Mouse (Mus musculus): Measurements from ENCODE around the gene Tmem184a. TPM values are rescaled to one million over a fixed set of nuclear protein-coding genes. Genes with fewer than 3 reads are reported as not detected.

The Tmem184a gene
- under 1 TPM in 1 of 2 experiments, not detected in 1; 0.24 TPM for polyA plus RNA-seq (2017; shearing (Covaris generic))

DNA sequence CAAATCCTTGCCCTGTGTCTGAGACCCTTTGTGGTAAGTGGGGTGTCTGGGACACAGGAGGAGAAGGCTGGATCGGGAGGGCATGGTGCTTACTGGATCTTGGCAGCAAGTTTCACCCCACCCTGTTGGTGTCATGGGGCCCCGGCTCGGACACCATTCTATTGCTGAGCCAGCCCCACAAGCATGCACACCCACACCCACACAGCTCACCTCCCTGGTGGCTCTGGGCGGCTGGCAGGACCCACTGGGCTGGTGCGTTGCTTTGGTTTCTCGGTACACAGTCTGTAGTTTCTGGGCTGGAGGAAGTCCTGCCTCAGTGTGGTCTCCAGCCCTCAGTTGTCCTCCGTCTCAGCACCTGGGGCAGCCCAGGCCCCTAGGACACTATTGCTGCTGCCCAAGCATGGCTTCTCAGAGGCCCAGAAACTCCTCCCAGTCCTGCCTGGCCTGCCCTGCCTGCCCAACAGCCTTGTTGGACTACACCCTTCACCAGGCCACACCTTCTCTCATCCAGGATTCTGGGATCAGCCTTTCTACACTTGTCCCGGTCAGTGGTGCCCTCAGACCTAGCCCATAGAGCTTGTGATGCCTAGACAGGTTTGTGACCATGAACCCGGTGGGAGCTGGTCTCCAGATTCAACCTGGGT lies at the start of gene Tmem184a:
Tmem184a (minus strand) TSS at position 380 of the 644 bp plus-strand sequence.
- no peak for ATAC-seq

DNA sequence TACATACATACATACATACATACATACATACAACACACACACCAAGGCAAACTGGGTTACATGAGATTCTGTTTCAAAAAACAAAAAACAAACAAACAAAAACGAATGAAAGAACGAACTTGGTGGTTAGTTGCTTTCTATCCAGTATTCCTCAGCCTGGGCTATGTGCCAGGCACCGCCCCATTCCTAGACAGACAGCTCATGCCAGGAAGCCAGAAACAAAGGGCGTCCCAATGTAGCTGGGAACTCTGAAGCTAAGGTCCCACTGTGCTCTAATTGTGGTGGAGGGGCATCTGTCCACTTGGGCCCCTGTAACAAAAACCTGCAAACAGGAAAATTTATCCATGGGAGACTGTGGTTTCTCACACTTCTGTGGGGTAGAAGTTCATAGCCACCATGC lies 43.0 kb upstream of the Tmem184a start:
- ATAC-seq: no peak

DNA sequence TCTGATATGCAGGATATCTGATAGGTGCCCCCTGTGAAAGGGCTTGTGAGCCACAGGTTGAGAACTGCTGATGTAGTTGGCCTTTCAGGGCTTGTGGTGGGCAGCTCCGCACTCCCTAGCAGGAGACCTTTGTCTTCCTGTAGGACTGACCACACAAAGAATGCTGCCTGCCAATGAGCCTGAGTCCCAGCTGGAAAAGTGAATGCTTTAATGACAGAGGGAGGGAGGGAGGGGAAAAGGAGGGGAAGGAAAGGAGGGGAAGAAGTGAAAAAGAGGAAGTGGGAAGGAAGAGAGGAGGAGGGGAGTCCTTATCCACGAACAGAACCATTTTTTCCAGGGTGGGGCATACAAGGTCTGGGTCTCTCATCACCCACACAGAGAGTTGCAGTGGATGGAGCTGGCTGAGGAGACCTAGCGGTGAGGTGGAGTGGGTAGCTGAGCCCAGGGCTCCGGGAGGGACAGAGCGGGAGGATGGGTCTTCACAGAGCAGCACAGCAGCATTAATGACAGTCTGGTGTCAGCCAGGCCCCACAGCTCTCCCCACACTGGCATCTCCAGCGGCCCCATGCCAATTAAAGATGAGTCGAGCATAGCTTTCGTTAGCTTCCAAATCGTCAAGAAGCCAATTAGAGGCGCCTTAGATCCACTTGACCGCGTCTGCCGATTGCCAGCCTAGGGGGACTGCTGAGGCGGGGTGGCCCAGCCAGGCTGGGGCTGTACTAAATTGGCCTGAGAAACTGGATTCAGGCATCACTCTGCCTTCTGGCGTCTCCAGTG lies 40.8 kb upstream of the Tmem184a start:
- ATAC-seq: no peak

DNA sequence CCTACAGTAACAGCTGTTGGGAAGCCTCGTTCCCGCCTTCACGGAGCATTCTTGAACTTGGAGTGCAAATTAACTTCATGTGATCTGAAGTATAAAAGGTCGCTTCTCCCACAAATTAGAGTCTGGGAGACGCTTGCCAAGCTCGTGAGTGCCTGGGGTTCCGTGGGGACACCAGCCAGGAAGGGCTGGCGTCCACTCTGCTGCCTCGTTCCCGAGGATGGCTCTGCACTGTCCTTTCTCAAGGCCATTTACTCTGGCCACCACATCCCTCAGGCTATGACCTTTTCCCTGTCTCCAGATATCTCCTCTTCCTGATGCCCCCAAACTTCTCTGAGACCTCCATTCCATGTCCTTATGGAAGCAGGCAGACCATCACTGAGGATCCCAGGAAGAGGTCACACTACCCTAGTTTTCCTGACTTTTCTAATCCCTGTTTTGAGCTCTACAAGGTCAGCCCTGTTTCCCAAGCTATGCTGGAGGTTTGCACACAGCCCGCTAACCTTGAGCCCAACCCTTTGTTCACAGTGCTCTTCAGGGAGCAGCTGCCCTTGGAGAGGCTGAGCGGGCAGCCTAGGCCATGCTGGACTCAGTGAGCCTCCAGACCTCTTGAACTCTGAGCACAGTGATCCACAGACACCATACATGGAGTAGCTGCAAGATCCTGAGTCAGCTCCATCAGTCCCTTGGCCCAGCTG lies 30.1 kb upstream of the Tmem184a start:
- no peak for ATAC-seq

DNA sequence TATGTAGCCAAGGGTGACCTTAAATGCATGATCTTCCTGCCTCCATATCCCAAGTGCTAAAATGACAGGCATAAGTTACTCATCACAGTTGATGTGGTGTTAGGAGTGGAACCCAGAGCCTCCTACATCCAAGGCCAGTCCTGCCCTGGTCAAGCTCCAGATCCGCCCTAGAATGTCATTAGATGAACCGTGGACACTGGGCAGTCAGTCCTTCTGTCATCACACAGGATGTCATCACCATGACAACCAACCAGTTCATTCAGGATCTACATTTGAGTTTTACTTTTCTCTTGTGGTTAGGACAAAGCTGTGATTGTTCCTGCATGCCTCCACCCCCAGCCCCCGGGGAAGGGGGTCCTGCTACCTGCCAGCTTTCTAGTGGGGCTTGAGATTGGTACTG lies 19.4 kb upstream of the Tmem184a start:
- ATAC-seq: no peak

DNA sequence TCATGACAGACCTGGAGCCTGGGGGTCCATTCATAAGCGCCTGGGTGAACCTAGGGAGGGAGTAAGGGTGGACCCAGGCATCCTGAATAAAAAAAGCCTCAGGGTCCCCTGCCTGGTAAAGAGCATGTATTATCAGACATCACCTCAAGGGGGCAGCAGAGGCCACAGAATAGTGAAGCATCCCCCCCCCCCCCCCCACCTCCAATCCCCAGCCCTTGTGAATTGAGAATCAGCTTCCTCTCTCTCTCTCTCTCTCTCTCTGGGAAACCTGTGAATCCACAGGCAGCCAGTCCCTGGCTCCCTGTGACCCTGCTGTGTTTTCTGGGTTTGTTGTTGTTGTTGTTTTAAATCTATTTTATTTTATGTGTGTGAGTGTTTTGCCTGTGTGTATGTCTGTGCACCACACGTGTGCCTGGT lies 18.8 kb upstream of the Tmem184a start:
- no peak for ATAC-seq

DNA sequence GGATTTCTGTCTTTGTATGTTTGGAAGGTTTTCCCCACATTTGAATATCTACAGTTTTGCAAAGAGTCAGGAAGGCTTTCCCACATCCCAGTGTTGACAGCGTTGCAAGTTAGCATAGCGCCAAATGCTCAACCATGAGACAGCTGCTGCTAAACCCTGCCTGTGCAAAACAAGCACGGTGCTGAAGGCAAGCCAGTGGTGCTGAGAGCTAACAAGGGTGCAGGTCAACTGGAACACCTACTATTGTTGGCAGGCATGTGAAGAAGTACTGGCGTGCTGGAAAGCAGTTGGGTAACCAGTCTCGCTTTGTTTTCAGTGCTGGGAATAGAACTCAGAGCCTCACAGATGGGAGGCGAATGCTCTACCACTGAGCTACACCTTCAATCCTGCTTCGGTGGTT lies 16.0 kb upstream of the Tmem184a start:
- no peak for ATAC-seq

DNA sequence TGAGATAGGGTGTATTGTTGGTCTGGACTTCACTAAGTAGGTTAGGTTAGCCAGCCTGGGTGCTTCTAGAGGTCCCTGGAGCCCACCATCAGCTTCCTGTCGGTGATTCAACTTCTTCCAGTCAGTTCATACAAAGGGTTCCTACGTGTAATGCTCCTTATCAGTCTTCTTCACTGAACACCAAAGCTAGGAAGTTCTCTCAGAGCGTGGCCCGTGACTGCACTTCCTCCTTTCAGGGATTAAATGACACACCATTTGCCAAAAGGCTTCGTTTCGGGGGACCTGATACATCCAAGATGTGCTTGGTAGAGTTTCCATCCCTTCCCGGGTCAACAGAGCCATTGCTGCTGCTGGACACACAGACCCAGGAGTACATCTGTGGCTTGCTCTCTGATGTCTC lies 12.4 kb upstream of the Tmem184a start:
- no peak for ATAC-seq

DNA sequence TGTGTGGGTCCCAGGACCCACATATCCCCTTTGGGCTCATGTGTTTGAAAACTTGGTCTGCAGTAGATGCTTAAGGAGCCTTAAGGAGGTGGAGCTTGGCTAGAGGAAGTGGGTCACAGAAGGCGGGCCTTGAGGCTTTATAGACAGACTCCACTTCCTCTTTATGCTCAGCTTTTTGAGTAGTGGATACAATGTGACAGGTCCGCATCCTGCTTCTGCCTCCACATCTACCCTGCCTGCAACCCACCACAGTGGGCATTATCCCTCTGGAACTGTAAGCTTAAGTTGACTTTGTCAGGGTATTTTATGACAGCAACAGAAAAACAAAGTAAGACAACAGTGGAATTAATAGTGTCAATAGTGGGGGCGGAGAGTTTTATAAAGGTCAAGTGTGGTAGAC lies 11.0 kb upstream of the Tmem184a start:
- ATAC-seq: peak; percentile 77

DNA sequence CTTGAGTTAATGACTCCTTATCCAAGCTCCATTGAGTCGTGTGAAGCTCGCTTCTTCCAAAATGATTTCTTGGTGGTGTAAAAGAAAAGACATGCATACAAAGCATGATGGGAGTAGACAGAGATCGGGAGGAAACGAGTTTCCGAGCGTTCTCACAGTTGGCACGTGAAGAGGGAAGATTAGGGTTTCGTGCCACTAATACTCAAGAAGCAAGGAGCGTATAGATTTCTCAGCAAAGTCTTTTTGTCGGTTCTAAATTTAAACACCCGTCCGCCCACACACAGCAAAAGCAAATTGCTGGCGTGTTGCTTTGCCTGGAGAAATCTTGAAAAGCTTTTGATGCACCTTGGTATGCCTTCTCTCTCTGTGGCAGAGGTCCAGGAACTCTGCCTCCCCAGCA lies 9.7 kb upstream of the Tmem184a start:
- no peak for ATAC-seq

DNA sequence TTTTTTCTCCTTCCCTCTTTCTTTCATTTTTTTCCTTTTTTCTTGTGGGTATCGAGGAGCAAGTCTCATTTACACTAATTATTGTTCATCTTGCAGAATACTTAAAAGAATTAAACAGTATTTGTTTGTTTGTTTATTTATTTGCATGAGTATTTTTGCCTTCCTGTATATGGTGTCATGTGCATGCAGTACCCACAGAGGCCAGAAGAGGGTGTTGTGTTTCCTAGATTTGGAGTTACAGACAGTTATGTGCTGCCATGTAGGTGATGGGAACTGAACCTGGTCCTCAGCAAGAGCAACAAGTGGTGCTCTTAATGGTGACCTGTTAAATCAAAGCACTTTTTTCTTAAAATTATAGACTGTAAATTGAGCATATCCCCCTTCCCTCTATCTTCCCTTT lies 7.9 kb upstream of the Tmem184a start:
- ATAC-seq: no peak

DNA sequence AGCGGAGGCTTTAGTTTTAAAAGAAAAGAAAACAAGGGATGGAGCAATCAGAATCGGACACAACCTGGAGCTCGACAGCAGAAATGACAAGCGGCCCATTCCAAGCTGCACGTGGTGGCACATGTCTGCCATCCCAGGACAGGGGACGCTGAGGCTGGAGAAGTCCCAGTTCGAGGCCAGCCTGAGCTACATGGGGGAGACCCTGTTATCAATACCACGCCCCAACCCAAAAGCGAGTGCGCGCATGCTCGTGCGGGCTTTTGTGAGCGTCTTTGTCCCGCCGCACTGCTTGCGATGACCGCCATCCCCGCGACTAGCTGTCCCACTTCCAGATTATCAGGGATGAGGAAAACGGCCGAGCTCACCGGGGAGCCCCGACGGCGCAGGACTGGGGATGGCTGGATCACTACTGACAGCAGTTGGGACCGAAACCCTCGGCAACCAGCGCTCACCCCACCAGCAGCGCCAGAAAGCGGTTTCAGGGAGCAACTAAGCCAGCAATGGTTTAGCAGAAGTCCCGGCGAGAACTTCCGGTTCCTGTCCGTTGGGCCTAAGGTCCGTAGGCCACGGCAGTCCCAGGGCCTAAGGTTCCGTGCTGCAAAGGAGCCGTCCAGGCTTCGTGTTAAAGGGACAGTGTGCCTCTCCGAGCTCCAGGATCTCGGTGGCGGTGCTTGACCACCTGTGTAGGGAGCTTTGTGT lies 6.8 kb upstream of the Tmem184a start, which contains the start of the genes Gm26938 and Psmg3:
Gm26938 (minus strand) TSS at position 51 of the 699 bp plus-strand sequence.
Psmg3 (minus strand) TSS at position 529 of the 699 bp plus-strand sequence.
- ATAC-seq: peak; percentile 73

DNA sequence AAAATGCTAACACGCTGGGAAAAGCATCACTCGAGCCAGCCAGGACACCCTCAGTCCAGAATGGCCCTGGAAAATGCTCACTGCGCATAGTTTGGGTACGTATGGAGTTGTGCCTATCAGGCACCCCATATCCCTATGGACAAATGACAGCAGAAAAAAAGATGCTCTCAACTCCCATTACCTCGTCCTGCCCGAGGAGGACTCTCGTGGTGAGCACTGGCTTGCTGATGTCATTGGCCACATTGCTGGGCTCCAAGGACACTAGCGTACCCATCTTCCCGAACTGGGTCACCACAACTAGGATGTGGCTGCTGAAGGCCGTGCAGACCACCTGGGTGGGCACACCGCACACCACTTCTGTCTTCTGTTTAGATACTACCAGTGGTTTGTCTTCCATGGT lies 6.2 kb upstream of the Tmem184a start:
- ATAC-seq: no peak

DNA sequence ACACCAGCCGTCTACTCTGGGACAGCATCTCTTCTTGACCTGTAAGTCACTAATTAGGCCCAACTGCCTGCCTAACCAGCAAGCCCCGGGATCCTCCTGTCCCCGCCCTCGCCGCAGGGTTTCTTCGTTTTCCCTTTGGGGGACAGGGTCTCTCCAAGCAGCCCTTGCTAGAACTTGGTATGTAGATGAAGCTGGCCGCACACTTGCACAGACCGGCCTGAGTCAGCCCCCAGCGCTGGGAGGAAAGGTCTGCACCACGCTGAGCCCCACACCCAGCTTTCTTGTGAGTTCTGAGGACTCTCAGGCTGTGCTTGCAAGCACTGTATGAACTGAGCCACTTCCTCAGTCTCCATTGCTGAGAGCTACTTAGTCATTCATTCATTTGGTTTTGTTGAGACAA lies 4.8 kb upstream of the Tmem184a start:
- no peak for ATAC-seq

DNA sequence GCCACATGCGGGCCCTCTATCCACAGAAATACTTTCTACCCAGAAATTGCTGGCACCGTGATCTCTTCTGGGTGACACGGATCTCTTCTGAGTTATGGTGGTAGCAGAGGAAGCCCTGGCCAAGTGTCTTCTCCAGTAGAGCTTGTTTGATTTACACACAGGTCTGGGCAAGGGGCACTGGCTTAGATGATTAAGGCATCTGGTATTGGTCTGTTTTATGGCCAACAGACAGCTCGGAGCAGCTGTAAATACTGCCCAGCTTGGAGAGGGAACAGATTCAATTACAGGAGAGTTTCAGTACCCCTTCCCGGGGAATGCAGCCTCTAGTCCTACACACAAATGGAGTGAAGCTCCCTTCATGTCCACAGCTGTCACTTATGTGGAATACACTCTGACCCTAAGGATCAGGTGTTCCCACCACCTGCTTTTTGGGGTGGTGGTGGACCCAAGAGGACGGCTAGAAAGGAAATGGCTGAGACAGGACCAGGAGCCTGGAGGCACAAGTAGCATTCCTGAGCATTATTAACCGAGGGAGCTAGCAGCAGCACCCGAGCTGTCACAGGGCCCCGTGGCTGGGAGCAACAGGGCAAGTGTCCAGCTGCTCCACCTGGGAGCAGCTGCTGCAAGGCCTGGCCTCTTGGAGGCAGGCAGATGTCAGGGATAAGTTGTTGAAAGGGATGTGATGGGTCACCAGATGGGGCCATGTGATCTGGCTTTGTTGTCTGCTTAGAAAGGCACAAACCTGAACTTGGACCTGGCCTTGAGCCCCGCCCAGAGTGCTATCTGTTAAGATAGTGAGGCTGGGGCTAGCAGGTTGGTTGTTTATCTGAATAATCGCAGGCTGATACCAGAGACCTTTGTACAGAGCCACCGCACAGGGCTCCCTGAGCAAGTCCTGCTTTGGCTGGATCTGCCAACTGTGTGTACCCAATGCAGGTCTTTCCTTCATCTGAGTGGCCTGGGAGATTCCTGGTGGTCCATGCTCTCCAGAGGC lies 2.0 kb upstream of the Tmem184a start:
- no peak for ATAC-seq

DNA sequence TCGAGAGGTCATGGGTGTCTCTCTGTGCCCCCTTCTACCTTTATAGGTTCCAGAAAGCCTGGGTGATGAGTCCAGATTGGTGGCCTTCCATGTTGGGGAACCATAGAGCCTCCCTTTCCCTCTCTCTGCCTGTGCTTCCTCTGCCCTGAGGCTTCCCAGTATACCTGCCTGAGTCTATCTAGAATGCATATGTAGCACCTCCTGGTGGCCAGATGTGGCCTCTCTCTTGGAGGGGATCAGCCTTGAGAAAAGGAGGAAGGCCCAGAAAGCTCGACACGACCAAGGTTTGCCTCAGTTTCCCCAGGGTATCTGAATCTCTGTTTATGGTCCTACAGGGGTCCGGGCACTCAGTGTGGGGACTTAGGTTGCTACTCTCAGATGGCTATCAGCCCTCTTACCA lies 916 bp downstream of the Tmem184a start:
- no peak for ATAC-seq

DNA sequence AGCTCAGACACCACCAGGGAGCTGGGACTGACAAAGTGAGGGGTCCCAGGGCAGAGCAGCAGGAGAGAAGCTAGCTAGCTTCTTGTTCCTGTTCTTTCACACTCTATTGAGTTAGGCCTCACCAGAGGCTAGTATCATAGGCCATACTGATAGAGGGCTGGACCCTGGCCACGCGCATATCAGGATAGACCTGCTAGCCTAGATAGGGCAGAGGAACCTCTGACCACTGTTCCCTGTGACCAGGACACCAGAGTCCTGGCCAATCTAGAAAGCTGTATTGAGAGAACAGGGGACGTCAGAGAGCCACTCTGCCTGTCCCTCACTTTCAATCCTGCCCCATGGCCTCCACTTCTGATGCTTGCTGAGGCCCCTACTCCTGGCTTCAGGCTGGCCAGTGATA lies 1.7 kb downstream of the Tmem184a start:
- ATAC-seq: no peak

DNA sequence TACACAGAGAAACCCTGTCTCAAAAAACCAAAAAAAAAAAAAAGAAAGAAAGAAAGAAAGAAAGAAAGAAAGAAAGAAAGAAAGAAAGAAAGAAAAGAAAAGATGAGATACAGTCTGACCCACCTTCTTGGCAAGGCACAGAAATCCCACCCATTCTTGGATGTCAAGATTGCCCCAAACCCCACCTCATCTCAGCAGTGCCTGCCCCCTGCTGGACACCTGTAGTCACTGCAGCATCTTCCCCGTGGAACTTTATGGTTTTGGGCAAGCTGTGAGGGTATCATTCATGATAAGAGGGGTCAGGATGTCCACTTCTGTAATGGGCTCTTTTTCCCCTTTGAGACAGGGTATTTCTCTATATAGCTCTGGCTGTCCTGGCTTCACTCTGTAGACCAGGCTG lies 2.4 kb downstream of the Tmem184a start:
- no peak for ATAC-seq

DNA sequence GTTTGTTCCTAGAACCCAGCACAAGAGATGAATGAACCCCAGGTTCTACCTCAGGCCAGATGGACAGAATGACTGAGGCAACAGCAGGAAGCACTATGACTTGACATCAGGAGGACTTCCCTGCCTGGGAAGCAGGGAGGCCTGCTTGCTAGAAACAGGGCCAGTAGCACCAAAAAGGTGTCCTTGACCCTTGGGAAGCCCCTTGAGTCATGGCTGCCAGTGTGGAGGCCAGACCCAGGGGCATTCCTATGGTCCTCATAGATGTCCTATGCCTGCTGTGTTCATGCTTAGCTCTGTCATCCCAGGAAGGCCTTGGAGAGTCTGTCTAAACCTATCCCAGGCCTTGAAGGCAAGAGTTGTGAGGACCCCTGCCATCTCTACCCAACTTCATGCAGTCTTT lies 3.3 kb downstream of the Tmem184a start:
- ATAC-seq: no peak

DNA sequence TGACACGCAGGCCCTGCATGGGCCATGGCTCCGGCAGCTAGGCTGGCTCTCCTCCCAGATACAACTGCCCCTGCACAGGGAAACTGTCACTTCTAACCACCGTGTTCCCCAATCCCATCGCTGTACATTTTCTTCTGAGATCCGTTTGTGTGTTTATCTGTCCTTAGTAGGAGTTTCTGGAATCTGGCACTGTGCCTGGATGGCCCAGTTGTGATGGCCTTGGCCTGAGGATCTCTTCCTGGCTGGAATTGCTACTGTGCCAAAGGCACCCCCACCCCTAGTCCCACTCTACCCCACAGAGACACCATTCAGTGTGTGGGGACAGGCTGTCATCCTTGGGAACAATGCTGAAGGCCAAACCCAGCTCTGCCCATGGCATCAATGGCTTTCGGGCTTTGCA lies 3.8 kb downstream of the Tmem184a start:
- no peak for ATAC-seq

DNA sequence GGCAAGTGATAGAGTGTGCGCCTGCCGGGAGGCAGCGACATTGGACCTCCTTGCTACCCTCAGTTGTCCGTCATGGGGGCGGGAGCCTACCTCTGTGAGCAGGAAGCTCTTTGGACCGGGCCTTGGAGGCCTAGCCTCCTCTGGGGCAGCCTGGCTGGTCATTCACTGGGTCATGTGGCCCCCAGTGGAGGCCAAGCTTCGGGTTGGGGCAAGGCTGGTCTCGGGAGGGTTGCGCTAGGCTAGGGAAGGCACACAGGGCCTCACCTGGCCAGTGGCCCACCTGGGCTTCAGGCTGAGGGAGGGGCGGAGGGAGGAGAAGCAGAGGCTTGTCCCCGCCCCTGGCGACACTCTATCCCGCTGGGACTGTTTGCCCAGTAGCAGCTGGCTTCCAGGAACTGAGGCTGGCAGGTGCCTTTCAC lies 5.7 kb downstream of the Tmem184a start:
- ATAC-seq: no peak

DNA sequence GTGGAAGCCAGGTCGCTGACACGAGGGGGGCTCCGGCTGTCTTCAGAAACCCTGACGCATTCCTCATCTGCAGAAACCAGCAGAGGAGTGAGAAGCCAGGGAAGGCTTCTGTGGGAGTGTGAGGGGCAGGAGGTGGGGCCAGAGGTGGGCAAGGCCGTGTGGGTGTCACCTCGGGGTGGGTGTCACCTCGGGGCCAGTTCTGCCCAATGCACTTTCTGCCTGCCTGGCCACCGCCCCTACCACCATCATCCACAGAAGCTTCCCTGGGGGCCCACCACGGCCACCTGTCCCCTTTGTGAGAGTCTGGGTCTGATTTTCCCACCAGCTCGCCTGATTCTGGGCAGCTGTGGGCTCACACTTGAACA lies 6.6 kb downstream of the Tmem184a start:
- no peak for ATAC-seq

Data from activated CD4-positive, CD25-positive, alpha-beta regulatory T cell, adult 4 months (primary cell).